Mouse (Mus musculus) kidney, adult 2 months (tissue): ENCODE results near the gene Pogz.

Experiments used
- CTCF ChIP-seq: fragments of 200-500 bp; conservative IDR thresholded peaks from 2 replicates; pipeline ENCODE4 v1.5.1; 2011; ENCODE audit warnings: low read depth, mild to moderate bottlenecking, control low read depth, low read length, moderate library complexity, mixed read lengths; ENCODE audit not compliant: insufficient read depth, insufficient read length
- POLR2A ChIP-seq: fragments of 200-500 bp; IDR thresholded peaks from one replicate; pipeline ENCODE4 v1.6.1; 2011; ENCODE audit warnings: low read depth, low read length, control low read depth

DNA sequence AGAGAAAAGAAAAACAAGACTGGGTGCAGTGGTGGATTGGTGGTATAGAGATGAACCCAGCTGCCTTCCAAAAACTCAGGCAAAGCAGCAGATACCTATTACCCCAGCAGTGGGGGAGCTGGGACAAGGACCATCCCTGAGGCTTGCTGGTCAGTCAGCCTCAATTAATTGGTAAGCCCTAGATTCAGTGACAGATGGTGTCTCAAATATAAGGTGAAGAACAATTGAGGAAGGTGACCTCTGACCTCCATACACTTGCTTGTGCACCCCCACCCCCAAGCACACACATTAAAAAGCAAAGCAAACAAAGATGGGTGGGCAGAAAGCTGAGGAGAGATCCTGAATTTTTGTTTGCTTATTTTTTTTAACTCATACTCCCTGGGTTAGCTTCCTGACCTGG lies 41.2 kb upstream of the Pogz start:
- TF ChIP-seq POLR2A (no peak), CTCF (no peak)
